ENCODE assay signal across 8 mouse cellular contexts in genomic region chr11:108025726-108026425, GRCm38 (mm10).
DNase-seq lines count a peak whose midpoint lies in the region; ATAC-seq and TF ChIP-seq lines count a peak whose summit lies in the region.

No protein-coding gene starts in this region.

- peaks cover 5% of the 10 kb centered on the region; the same call in 1 of the 2 replicates for H3K4me1 ChIP-seq in kidney, embryonic 15.5 days
- peaks cover 11% of the 10 kb centered on the region for H3K4me1 ChIP-seq in forebrain, embryonic 16.5 days (replicated peaks; ENCODE audit: control insufficient read depth, insufficient read depth, low read length)
- H3K4me1 ChIP-seq in liver, postnatal 0 days (ENCODE audit: insufficient read depth), result no peaks in the 10 kb centered on the region

- ATAC-seq in kidney, embryonic 15.5 days (replicated peaks; ENCODE audit: low FRiP score), result no peak
- peak; percentile 22; the same call in 1 of the 2 replicates for ATAC-seq in forebrain, embryonic 16.5 days
- ATAC-seq in liver, postnatal 0 days, result no peak
- ATAC-seq in monocyte, adult 5-6 weeks (replicated peaks; ENCODE audit: insufficient number of reproducible peaks, low FRiP score, low TSS enrichment, poor library complexity, severe bottlenecking), result no peak

- no peaks in the 10 kb centered on the region for H3K9me3 ChIP-seq in kidney, embryonic 15.5 days (replicated peaks)
- no peaks in the 10 kb centered on the region for H3K9me3 ChIP-seq in forebrain, embryonic 16.5 days (ENCODE audit: control insufficient read depth, low read length)
- H3K9me3 ChIP-seq in liver, postnatal 0 days (ENCODE audit: low read length), result no peaks in the 10 kb centered on the region

- H3K27me3 ChIP-seq in kidney, embryonic 15.5 days, result no peaks in the 10 kb centered on the region
- no peaks in the 10 kb centered on the region for H3K27me3 ChIP-seq in forebrain, embryonic 16.5 days (replicated peaks; ENCODE audit: control insufficient read depth, insufficient read depth, low read length)
- H3K27me3 ChIP-seq in liver, postnatal 0 days (ENCODE audit: insufficient read depth, low read length), result no peaks in the 10 kb centered on the region

- WGBS in kidney, embryonic 15.5 days, result 63% methylated on average over 7 of the region's 7 CpGs
- WGBS in forebrain, embryonic 16.5 days, result 56% methylated on average over 7 of the region's 7 CpGs
- 58% methylated on average over 7 of the region's 7 CpGs for WGBS in liver, postnatal 0 days (ENCODE audit: insufficient replicate concordance)

- H3K27ac ChIP-seq in kidney, embryonic 15.5 days, result no peak overlapping the region
- H3K27ac ChIP-seq in forebrain, embryonic 16.5 days (ENCODE audit: low read length), result no peak overlapping the region
- no peak overlapping the region for H3K27ac ChIP-seq in liver, postnatal 0 days (ENCODE audit: low read depth)

- H3K4me2 ChIP-seq in kidney, embryonic 15.5 days, result no peak overlapping the region
- H3K4me2 ChIP-seq in forebrain, embryonic 16.5 days (ENCODE audit: low read length), result no peak overlapping the region
- H3K4me2 ChIP-seq in liver, postnatal 0 days (ENCODE audit: low read depth, low read length), result no peak overlapping the region

- no peak overlapping the region for H3K9ac ChIP-seq in kidney, embryonic 15.5 days
- H3K9ac ChIP-seq in forebrain, embryonic 16.5 days (replicated peaks; ENCODE audit: low read depth, low read length), result no peak overlapping the region
- H3K9ac ChIP-seq in liver, postnatal 0 days (replicated peaks), result no peak overlapping the region

- TF ChIP-seq CTCF in liver, postnatal 0 days (IDR thresholded peaks at IDR 0.05; ENCODE audit: low read depth), result peak; percentile 65

- H3K4me3 ChIP-seq in kidney, embryonic 15.5 days (replicated peaks), result no peak overlapping the region
- no peak overlapping the region for H3K4me3 ChIP-seq in forebrain, embryonic 16.5 days (replicated peaks; ENCODE audit: low read length)
- H3K4me3 ChIP-seq in liver, postnatal 0 days (ENCODE audit: low read depth, low read length), result no peak overlapping the region

- peak; percentile 11 for DNase-seq in kidney, adult 11 months
- peak; percentile 34 for DNase-seq in adrenal gland, postnatal 25 days
- peak; percentile 66 for DNase-seq in kidney, adult 9 months
- DNase-seq in liver, postnatal 0 days, result no peak
- DNase-seq in right cerebral cortex, postnatal 10 days (ENCODE audit: low spot score in 2 of 2), result peak; percentile 69 to 70

- no peak for TF ChIP-seq EP300 in liver, postnatal 0 days (IDR thresholded peaks at IDR 0.05; ENCODE audit: low read depth)

- no peaks in the 10 kb centered on the region for H3K36me3 ChIP-seq in kidney, embryonic 15.5 days
- H3K36me3 ChIP-seq in forebrain, embryonic 16.5 days (ENCODE audit: control insufficient read depth, insufficient read depth), result no peaks in the 10 kb centered on the region
- no peaks in the 10 kb centered on the region for H3K36me3 ChIP-seq in liver, postnatal 0 days (replicated peaks; ENCODE audit: insufficient read depth, low read length)
